Mouse (Mus musculus): ENCODE results near the gene Ppp4r3b. TPM values are rescaled to one million over a fixed set of nuclear protein-coding genes. Genes with fewer than 3 reads are reported as not detected.

The Ppp4r3b gene
- total and polyA plus RNA-seq, 2 experiments = 5.7 to 38.8 TPM

GRCm38 (mm10) chr11:29163569-29163968, 9.1 kb upstream of the Ppp4r3b start:
- Histone ChIP-seq H3K4me3 (ENCODE audit: insufficient read depth, low read depth, low read length) (no peak overlapping the region), H3K27me3 (ENCODE audit: control insufficient read depth, insufficient read depth, low read length) (no peaks in the 10 kb centered on the region), H3K9ac (ENCODE audit: low read depth, low read length) (no peak overlapping the region), H3K4me1 (ENCODE audit: control insufficient read depth, insufficient read depth, low read length) (no peaks in the 10 kb centered on the region), H3K36me3 (ENCODE audit: control insufficient read depth, insufficient read depth, low read length) (peaks cover 23% of the 10 kb centered on the region), H3K27ac (replicated peaks; ENCODE audit: insufficient read depth, low read depth, low read length) (no peak overlapping the region), H3K79me2 (ENCODE audit: control insufficient read depth, insufficient read depth, low read length) (no peaks in the 10 kb centered on the region)
- TF ChIP-seq CTCF (IDR thresholded peaks at IDR 0.05; ENCODE audit: low read depth, low read length) (no peak), POLR2A (IDR thresholded peaks at IDR 0.05; ENCODE audit: extremely low read depth, insufficient read depth, low read length) (no peak)
- WGBS = 93% methylated on average over 4 of the region's 4 CpGs
- no peak for DNase-seq (ENCODE audit: extremely low read depth, low read depth, low spot score)

GRCm38 (mm10) chr11:29171959-29172391, 715 bp upstream of the Ppp4r3b start:
- Histone ChIP-seq H3K9ac (ENCODE audit: low read depth, low read length) (peak overlapping the region; percentile 59), H3K27ac (replicated peaks; ENCODE audit: insufficient read depth, low read depth, low read length) (peak overlapping the region; percentile 32), H3K4me1 (ENCODE audit: control insufficient read depth, insufficient read depth, low read length) (peaks cover 1% of the 10 kb centered on the region; the same call in 1 of the 2 replicates), H3K4me3 (ENCODE audit: insufficient read depth, low read depth, low read length) (peak overlapping the region; percentile 98), H3K27me3 (ENCODE audit: control insufficient read depth, insufficient read depth, low read length) (no peaks in the 10 kb centered on the region), H3K79me2 (ENCODE audit: control insufficient read depth, insufficient read depth, low read length) (peaks cover 3% of the 10 kb centered on the region; the same call in 1 of the 2 replicates), H3K36me3 (ENCODE audit: control insufficient read depth, insufficient read depth, low read length) (no peaks in the 10 kb centered on the region)
- WGBS = under 1% methylated on average over 34 of the region's 34 CpGs
- peak; percentile 90 for DNase-seq (ENCODE audit: extremely low read depth, low read depth, low spot score)
- TF ChIP-seq CTCF (IDR thresholded peaks at IDR 0.05; ENCODE audit: low read depth, low read length) (no peak), POLR2A (IDR thresholded peaks at IDR 0.05; ENCODE audit: extremely low read depth, insufficient read depth, low read length) (peak; percentile 61)

- Histone ChIP-seq H3K27ac (replicated peaks; ENCODE audit: insufficient read depth, low read depth, low read length) (peak overlapping the region; percentile 72), H3K79me2 (ENCODE audit: control insufficient read depth, insufficient read depth, low read length) (peaks cover 3% of the 10 kb centered on the region; the same call in 1 of the 2 replicates), H3K36me3 (ENCODE audit: control insufficient read depth, insufficient read depth, low read length) (no peaks in the 10 kb centered on the region), H3K9ac (ENCODE audit: low read depth, low read length) (peak overlapping the region; percentile 89), H3K4me1 (ENCODE audit: control insufficient read depth, insufficient read depth, low read length) (peaks cover 1% of the 10 kb centered on the region; the same call in 1 of the 2 replicates), H3K4me3 (ENCODE audit: insufficient read depth, low read depth, low read length) (peak overlapping the region; percentile 98), H3K27me3 (ENCODE audit: control insufficient read depth, insufficient read depth, low read length) (no peaks in the 10 kb centered on the region)
- under 1% methylated on average over 38 of the region's 38 CpGs for WGBS
- TF ChIP-seq CTCF (IDR thresholded peaks at IDR 0.05; ENCODE audit: low read depth, low read length) = peak; percentile 57
- no peak for TF ChIP-seq POLR2A (IDR thresholded peaks at IDR 0.05; ENCODE audit: extremely low read depth, insufficient read depth, low read length)
- peak; percentile 58 for DNase-seq (ENCODE audit: extremely low read depth, low read depth, low spot score)
These were observed 488 bp downstream of the Ppp4r3b start for GRCm38 (mm10) chr11:29173125-29173631.

GRCm38 (mm10) chr11:29173706-29174436, 1.2 kb downstream of the Ppp4r3b start:
- DNase-seq (ENCODE audit: extremely low read depth, low read depth, low spot score) = peak; percentile 43
- peak overlapping the region; percentile 98 for H3K4me3 ChIP-seq (ENCODE audit: insufficient read depth, low read depth, low read length)

GRCm38 (mm10) chr11:29179319-29179718, 6.6 kb downstream of the Ppp4r3b start:
- DNase-seq (ENCODE audit: extremely low read depth, low read depth, low spot score) = no peak
- peaks cover 25% of the 10 kb centered on the region for H3K36me3 ChIP-seq (ENCODE audit: control insufficient read depth, insufficient read depth, low read length)
- WGBS = 98% methylated on average over 1 of the region's 1 CpGs
- no peak for TF ChIP-seq CTCF (IDR thresholded peaks at IDR 0.05; ENCODE audit: low read depth, low read length)
- TF ChIP-seq POLR2A (IDR thresholded peaks at IDR 0.05; ENCODE audit: extremely low read depth, insufficient read depth, low read length) = no peak
- H3K4me3 ChIP-seq (ENCODE audit: insufficient read depth, low read depth, low read length) = no peak overlapping the region
- H3K27ac ChIP-seq (replicated peaks; ENCODE audit: insufficient read depth, low read depth, low read length) = no peak overlapping the region
- H3K27me3 ChIP-seq (ENCODE audit: control insufficient read depth, insufficient read depth, low read length) = no peaks in the 10 kb centered on the region
- H3K9ac ChIP-seq (ENCODE audit: low read depth, low read length) = no peak overlapping the region
- peaks cover 1% of the 10 kb centered on the region; the same call in 1 of the 2 replicates for H3K4me1 ChIP-seq (ENCODE audit: control insufficient read depth, insufficient read depth, low read length)
- no peaks in the 10 kb centered on the region; the same call in 1 of the 2 replicates for H3K79me2 ChIP-seq (ENCODE audit: control insufficient read depth, insufficient read depth, low read length)

More at GRCm38 (mm10) chr11:29173706-29174436, 1.2 kb downstream of the Ppp4r3b start:
- Histone ChIP-seq H3K36me3 (ENCODE audit: control insufficient read depth, insufficient read depth, low read length) (peaks cover 2% of the 10 kb centered on the region; the same call in 1 of the 2 replicates), H3K4me1 (ENCODE audit: control insufficient read depth, insufficient read depth, low read length) (peaks cover 1% of the 10 kb centered on the region; the same call in 1 of the 2 replicates), H3K27ac (replicated peaks; ENCODE audit: insufficient read depth, low read depth, low read length) (no peak overlapping the region), H3K9ac (ENCODE audit: low read depth, low read length) (peak overlapping the region; percentile 53), H3K79me2 (ENCODE audit: control insufficient read depth, insufficient read depth, low read length) (peaks cover 3% of the 10 kb centered on the region; the same call in 1 of the 2 replicates), H3K27me3 (ENCODE audit: control insufficient read depth, insufficient read depth, low read length) (no peaks in the 10 kb centered on the region)
- TF ChIP-seq CTCF (IDR thresholded peaks at IDR 0.05; ENCODE audit: low read depth, low read length) = no peak
- no peak for TF ChIP-seq POLR2A (IDR thresholded peaks at IDR 0.05; ENCODE audit: extremely low read depth, insufficient read depth, low read length)
- 1% methylated on average over 13 of the region's 13 CpGs for WGBS

Data from liver, adult 2 months (tissue).